Mouse (Mus musculus) mouse trophoblast stem cell (cell line): Measurements from ENCODE around the gene Psen2.

ENCODE experiments used
- in situ Hi-C, 2 experiments: fragments of 300-500 bp; cut with MseI, MboI; formaldehyde crosslinking; loops; 2 replicates in 1 of 2; 3 replicates in 1 of 2; pipeline ENCODE4 v1.15.1; 2025

Gene Psen2

DNA sequence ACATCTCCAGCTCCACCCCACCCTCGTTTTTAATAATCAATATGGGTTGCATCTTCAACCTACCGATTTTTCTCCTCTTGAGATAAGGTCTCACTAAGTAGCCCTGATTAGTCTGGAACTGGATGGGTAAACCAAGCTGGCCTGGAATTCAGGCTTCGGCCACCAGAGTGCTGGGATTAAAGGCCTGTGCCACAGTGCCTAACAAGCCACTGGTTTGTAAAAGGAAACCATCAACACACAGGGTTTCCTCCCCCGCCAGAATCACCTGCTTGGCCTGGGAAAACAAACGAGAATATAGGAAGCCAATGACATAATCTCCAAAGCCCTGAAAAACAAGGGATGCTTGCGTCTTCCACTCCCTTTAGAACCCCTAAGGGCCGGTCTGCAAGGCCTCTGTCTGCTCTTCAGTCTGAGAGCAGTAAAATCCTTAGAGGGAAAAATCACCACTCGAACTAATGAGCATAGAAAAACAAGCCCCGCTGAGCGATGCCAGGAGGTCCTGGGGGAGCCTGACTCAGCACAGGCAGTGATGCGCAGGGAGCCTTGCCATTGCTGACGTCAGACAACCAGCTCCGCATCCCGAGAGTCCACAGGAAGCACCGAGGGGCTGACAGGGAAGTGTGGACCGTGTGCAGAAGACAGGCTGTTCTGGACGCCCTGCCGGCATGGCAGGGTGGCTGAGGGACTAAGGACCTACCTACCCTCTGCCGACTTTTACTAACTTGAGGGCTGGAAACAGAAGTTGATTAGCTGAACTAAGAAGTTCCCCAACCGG is 13.4 kb downstream of the Psen2 start:
- in situ Hi-C loops: no loop called here

DNA sequence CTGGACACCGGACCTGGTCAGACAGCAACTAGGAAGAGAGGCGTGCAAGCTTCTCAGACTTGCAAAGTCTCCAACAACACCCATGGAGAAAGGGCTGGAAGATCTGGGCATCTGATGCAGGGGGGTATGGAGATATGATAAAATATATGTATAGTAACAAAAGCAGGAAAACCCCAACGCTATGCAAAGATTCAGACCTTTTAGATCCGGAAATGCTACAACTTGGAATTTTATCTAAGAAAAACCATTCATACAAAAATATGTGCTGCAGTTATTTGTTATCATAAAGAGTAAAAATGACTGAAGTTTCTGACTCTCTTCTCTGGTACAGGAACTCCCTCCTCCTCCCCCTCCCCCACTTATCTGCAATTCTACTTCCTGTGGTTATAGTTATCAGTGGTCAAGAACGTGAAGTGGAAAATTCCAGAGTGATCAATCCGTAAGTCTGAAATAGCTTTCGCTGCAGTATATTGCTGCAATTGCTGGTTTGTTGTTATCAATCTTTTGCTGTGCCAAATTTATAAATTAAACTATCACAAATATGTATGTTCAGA is 14.6 kb downstream of the Psen2 start:
- in situ Hi-C loops: no loop called here

- in situ Hi-C loops: no loop called here
Measured at GRCm38 (mm10) chr1:180247901-180248300, 15.3 kb downstream of the Psen2 start.

GRCm38 (mm10) chr1:180245741-180246507 is 17.3 kb downstream of the Psen2 start:
- in situ Hi-C loops: no loop called here

- in situ Hi-C loops: no loop called here
Measured at GRCm38 (mm10) chr1:180231729-180232128, 31.5 kb downstream of the Psen2 start.

DNA sequence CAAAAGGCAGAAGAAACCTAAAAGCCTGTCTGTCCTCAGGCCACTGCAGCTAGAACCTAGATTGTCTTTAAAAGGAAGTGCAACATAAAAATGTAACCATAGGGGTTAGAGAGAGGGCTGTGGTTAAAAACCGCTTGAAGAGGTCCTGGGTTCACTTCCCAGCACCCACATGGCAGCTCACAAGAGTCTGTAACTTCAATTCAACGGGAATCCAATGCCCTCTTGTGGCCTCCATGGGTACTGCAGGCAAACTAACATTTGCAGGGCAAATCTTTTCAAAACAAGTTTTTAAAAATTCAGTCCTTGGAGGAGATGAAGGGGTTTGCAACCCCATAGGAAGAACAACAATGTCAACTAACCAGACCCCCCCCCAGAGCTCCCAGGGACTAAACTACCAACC is 32.7 kb downstream of the Psen2 start:
- in situ Hi-C loops: no loop called here

- in situ Hi-C loops: loop anchor here in 1 of 2 experiments (10.0 kb wide), 1 partner anchor 375 kb away; no protein-coding TSS in a partner anchor
Measured at GRCm38 (mm10) chr1:180229906-180230305, 33.3 kb downstream of the Psen2 start.

- in situ Hi-C loops: loop anchor here in 1 of 2 experiments (10.0 kb wide), 1 partner anchor 374 kb away; no protein-coding TSS in a partner anchor
Measured at GRCm38 (mm10) chr1:180228854-180229253, 34.4 kb downstream of the Psen2 start.

- in situ Hi-C loops: loop anchor here in 1 of 2 experiments (10.0 kb wide), 1 partner anchor 372 kb away; no protein-coding TSS in a partner anchor
Measured at GRCm38 (mm10) chr1:180226766-180227165, 36.5 kb downstream of the Psen2 start.

DNA sequence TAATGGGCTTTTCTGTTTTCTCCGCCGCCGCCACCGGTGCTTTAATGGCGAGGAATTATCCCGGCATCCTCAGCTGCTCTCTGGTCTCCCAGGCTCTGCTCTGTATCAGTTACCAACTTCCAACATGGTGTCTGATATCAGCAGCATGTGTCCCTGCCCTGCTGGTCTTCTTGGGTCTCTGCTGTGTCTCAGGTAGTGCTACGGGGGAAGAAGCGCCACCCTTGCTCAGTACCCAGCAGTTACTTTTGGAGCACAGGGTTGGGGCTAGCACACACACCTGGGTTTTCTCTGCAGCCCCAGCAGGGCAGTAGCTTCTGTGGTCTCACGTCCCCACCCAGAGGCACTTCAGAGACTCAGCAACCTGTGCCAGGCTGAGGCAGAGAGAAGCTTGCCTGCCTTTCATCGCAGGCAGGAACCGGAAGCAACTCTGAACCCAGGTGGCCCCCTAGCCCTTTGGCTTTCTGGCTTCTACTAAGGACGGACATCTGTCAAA is 37.0 kb downstream of the Psen2 start:
- in situ Hi-C loops: loop anchor here in 1 of 2 experiments (10.0 kb wide), 1 partner anchor 371 kb away; no protein-coding TSS in a partner anchor

DNA sequence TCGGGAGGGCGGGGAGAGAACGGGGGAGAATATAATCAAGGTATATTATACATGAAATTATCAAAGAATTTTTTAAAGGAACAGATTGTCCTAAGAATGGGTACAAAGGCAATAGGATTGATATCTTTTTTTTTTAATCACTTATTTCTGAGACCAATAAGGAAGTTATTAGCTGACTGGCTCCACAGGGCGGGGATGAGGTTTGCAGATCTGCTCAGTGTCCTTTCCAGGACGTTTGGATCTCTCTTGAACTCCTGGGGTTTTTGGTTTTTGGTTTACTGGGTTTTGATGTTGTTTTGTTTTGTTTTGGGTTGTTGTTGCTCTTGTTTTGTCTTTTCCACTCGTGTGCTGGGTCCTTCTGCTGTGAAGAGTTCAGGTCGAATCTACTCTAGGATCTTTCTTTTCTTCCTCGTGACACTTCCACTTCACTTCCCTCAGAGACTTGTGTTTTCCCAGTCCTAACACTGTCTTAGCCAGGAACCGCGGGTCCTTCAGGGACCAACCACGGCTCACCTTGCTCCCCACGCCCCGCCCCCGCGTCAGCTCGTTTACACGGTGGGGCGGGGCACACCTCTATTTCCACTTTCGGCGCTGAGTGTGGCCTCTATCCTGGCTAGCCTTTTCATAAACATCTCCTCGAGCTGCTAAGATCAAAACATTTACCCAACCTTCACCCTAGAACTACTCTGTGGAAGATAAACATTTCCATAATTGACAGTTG is 37.6 kb downstream of the Psen2 start:
- in situ Hi-C loops: loop anchor here in 1 of 2 experiments (10.0 kb wide), 1 partner anchor 371 kb away; no protein-coding TSS in a partner anchor

DNA sequence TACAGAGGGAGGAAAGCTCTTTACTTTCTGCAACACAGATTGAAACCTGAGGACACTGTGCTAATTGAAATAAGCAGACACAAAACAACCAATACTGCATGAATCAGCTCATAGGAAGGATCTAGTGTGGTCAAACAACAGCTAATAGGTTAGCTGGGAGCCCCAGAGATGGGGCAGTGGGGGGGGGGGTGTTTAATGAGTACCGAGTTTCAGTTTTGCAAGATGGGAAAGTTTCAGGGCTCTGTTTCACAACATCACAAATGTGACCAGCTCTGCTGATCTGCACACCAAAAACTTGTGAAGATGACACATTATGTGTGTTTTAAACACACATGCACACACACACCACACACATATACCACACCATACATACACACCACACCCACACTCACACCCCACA is 41.2 kb downstream of the Psen2 start:
- in situ Hi-C loops: loop anchor here in 1 of 2 experiments (10.0 kb wide), 1 partner anchor 367 kb away; no protein-coding TSS in a partner anchor

- in situ Hi-C loops: loop anchor here in 1 of 2 experiments (10.0 kb wide), 1 partner anchor 366 kb away; no protein-coding TSS in a partner anchor
Measured at GRCm38 (mm10) chr1:180220791-180221542, 42.3 kb downstream of the Psen2 start.

GRCm38 (mm10) chr1:180216541-180217276 is 46.5 kb downstream of the Psen2 start:
- in situ Hi-C loops: loop anchor here (5.0 kb wide), 1 partner anchor 39 kb away; no protein-coding TSS in a partner anchor

DNA sequence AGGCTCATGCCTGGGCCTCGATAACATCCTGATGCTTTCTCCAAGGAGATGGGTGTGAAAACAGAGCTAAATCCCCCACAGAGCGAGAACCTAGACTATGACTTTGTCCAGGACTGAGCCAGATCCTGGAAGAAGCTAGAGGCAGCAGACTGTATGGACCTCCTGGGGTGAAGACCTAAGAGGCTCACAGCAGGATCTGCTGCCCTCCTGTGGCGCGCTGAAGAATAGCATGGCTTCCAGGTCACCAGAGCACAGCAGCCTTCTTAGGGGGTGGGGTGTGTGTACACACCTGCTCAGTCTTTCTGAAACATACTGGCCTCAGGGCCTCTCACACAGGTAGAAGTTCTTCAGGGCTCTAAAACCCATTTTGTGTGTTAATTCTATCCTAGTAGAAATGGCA is 48.2 kb downstream of the Psen2 start:
- in situ Hi-C loops: loop anchor here (5.0 kb wide), 1 partner anchor 38 kb away; no protein-coding TSS in a partner anchor

DNA sequence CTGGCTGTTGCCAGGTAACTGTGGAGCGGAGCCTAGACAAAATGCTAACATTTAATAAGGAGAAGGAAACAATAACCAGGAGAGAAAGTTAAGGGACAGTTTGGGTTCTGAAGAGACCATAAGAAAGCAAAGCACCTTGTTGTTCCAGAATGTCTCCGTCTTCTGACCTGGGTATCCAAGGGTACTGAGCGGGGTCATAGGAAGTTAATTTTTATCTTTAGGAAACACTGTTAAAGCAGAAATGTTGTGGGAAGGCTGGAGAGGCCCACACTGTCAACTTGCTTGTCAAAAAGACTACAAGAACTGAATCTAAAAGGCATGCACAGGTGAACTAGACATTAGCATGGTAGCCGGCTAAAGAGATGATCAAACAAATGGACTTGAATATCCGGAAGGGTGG is 50.3 kb downstream of the Psen2 start:
- in situ Hi-C loops: no loop called here

- in situ Hi-C loops: no loop called here
Measured at GRCm38 (mm10) chr1:180210781-180211271, 52.4 kb downstream of the Psen2 start.

- in situ Hi-C loops: no loop called here
Measured at GRCm38 (mm10) chr1:180210031-180210432, 53.2 kb downstream of the Psen2 start.

DNA sequence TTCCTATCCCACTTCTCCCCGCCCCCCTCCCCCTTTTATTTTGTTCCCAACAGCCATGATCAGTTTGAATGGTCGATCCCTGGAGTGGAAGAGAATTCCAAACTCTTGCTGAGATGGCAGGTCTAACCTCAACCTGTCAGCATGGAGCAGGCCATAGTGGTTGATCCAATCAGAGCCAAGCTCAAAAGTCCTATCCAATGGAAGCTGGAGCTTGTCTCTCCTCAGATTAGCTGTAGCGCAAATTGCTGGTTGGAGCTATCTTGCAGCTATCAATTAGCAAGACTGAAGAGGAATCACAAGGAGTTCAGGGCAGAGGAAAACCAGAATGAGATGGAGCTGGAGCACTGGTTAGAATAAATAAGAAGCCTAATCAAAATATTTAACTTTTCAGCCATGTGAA is 54.9 kb downstream of the Psen2 start:
- in situ Hi-C loops: no loop called here
